Mouse (Mus musculus) heart, embryonic 14.5 days (tissue): Measurements from ENCODE around the gene Fcor. TPM values are rescaled to one million over a fixed set of nuclear protein-coding genes. Genes with fewer than 3 reads are reported as not detected.

Experiments
- ATAC-seq: fragments of 200-750 bp; cut with Nextera tagmentation; 2 replicates; pipeline ENCODE4 v1.8.0; 2017; ENCODE audit warnings: low read depth, moderate TSS enrichment; ENCODE audit not compliant: insufficient number of reproducible peaks, insufficient read depth, low FRiP score
- H3K27ac ChIP-seq, 2 experiments: fragments of 200-500 bp in 1 of 2; fragments of 300-500 bp in 1 of 2; sonication (generic) in 1 of 2; replicated peaks in 1 of 2; 2 replicates each; pipeline ENCODE4 v1.5.1; 2012 to 2014; ENCODE audit warnings: low read depth in 2 of 2, low read length in 2 of 2, control low read depth in 1 of 2, mild to moderate bottlenecking in 1 of 2, mixed read lengths in 1 of 2; ENCODE audit not compliant: control insufficient read depth in 1 of 2, insufficient read depth in 1 of 2
- H3K27me3 ChIP-seq: fragments of 300-500 bp; sonication (generic); 2 replicates; pipeline ENCODE4 v1.6.1; 2014; ENCODE audit warnings: mild to moderate bottlenecking, low read length, control low read depth; ENCODE audit not compliant: control insufficient read depth, insufficient read depth
- H3K36me3 ChIP-seq: fragments of 300-500 bp; sonication (generic); 2 replicates; pipeline ENCODE4 v1.6.1; 2014; ENCODE audit warnings: mild to moderate bottlenecking, control low read depth, low read length, mixed read lengths; ENCODE audit not compliant: control insufficient read depth, insufficient read depth
- H3K4me1 ChIP-seq, 2 experiments: fragments of 200-500 bp in 1 of 2; fragments of 300-500 bp in 1 of 2; sonication (generic) in 1 of 2; 2 replicates each; pipeline ENCODE4 v1.6.1; 2012 to 2014; ENCODE audit warnings: low read length in 2 of 2, control low read depth in 1 of 2, mixed read lengths in 1 of 2; ENCODE audit not compliant: control insufficient read depth in 2 of 2, insufficient read depth in 2 of 2
- H3K4me2 ChIP-seq: fragments of 300-500 bp; sonication (generic); 2 replicates; pipeline ENCODE4 v1.6.1; 2014; ENCODE audit warnings: mild to moderate bottlenecking, low read length
- H3K4me3 ChIP-seq, 2 experiments: fragments of 200-500 bp in 1 of 2; fragments of 300-500 bp in 1 of 2; sonication (generic) in 1 of 2; 2 replicates each; pipeline ENCODE4 v1.5.1; 2012 to 2014; ENCODE audit warnings: low read length in 2 of 2, mild to moderate bottlenecking in 2 of 2, control low read depth in 1 of 2, low read depth in 1 of 2, moderate library complexity in 1 of 2; ENCODE audit not compliant: control insufficient read depth in 1 of 2, insufficient read depth in 1 of 2
- H3K9ac ChIP-seq: fragments of 300-500 bp; sonication (generic); 2 replicates; pipeline ENCODE4 v1.6.1; 2014; ENCODE audit warnings: mild to moderate bottlenecking, low read length
- H3K9me3 ChIP-seq: fragments of 300-500 bp; sonication (generic); 2 replicates; pipeline ENCODE4 v1.6.1; 2016; ENCODE audit warnings: low read length, control low read depth; ENCODE audit not compliant: control insufficient read depth
- WGBS: fragments of 180-500 bp; shearing (Covaris S2); extraction: QIAGEN DNeasy Blood & Tissue Kit; methylation state at CpG from one replicate; pipeline ENCODE4 v1.1.7; 2014; 5-methylcytosine and 5-hydroxymethylcytosine counted together
- polyA plus RNA-seq: library from polyadenylated mRNA; unstranded; fragments of >200 nt; fragmentation: Nextera tagmentation; extraction: Ambion mirVana; gene quantifications from 2 replicates; pipeline ENCODE4 v1.2.1, GENCODE M21; 2014

The Fcor gene
- polyA plus RNA-seq, 1 experiment from 2014 or later = 10.0 TPM

GRCm38 (mm10) chr8:3707611-3708010 lies 35.4 kb upstream of the Fcor start:
- Histone ChIP-seq H3K27me3 (no peaks in the 10 kb centered on the region), H3K9ac (no peak overlapping the region), H3K36me3 (no peaks in the 10 kb centered on the region), H3K4me2 (no peak overlapping the region), H3K27ac (no peak overlapping the region), H3K4me3 (no peak overlapping the region), H3K4me1 (no peaks in the 10 kb centered on the region; a peak in 1 of 4 replicates), H3K9me3 (no peaks in the 10 kb centered on the region)
- 58% methylated on average over 7 of the region's 7 CpGs for WGBS
- no peak for ATAC-seq

GRCm38 (mm10) chr8:3705711-3706110 lies 33.5 kb upstream of the Fcor start:
- no peak overlapping the region for H3K9ac ChIP-seq
- no peaks in the 10 kb centered on the region for H3K27me3 ChIP-seq
- no peak overlapping the region for H3K4me2 ChIP-seq
- no peak overlapping the region for H3K27ac ChIP-seq
- no peaks in the 10 kb centered on the region for H3K9me3 ChIP-seq
- WGBS = 48% methylated on average over 4 of the region's 4 CpGs
- no peaks in the 10 kb centered on the region; a peak in 1 of 4 replicates for H3K4me1 ChIP-seq
- H3K4me3 ChIP-seq = no peak overlapping the region
- no peak for ATAC-seq
- H3K36me3 ChIP-seq = no peaks in the 10 kb centered on the region

GRCm38 (mm10) chr8:3701491-3701890 lies 29.3 kb upstream of the Fcor start:
- H3K27me3 ChIP-seq = no peaks in the 10 kb centered on the region
- H3K9ac ChIP-seq = no peak overlapping the region
- no peak for ATAC-seq
- no peak overlapping the region for H3K27ac ChIP-seq
- H3K4me1 ChIP-seq = no peaks in the 10 kb centered on the region
- H3K4me2 ChIP-seq = no peak overlapping the region
- no peaks in the 10 kb centered on the region for H3K9me3 ChIP-seq
- no peak overlapping the region for H3K4me3 ChIP-seq
- WGBS = 97% methylated on average over 1 of the region's 1 CpGs
- H3K36me3 ChIP-seq = no peaks in the 10 kb centered on the region

GRCm38 (mm10) chr8:3694121-3694520 lies 22.0 kb upstream of the Fcor start, which contains the start of gene Fcer2a:
Gene Fcer2a (minus strand): TSS chr8:3694175.
- ATAC-seq = no peak
- Histone ChIP-seq H3K36me3 (no peaks in the 10 kb centered on the region), H3K9ac (no peak within 1 kb of the TSS), H3K4me1 (no peaks in the 10 kb centered on the region), H3K9me3 (no peaks in the 10 kb centered on the region), H3K4me3 (no peak within 1 kb of the TSS), H3K4me2 (no peak within 1 kb of the TSS), H3K27me3 (no peaks in the 10 kb centered on the region), H3K27ac (no peak within 1 kb of the TSS)
- 68% methylated on average over 3 of the region's 3 CpGs for WGBS

- no peak for ATAC-seq
- H3K9me3 ChIP-seq = no peaks in the 10 kb centered on the region
- H3K27me3 ChIP-seq = no peaks in the 10 kb centered on the region
- H3K4me3 ChIP-seq = no peak overlapping the region
- no peaks in the 10 kb centered on the region for H3K36me3 ChIP-seq
- H3K27ac ChIP-seq = no peak overlapping the region
- H3K9ac ChIP-seq = no peak overlapping the region
- no peaks in the 10 kb centered on the region for H3K4me1 ChIP-seq
- H3K4me2 ChIP-seq = no peak overlapping the region
- 61% methylated on average over 3 of the region's 3 CpGs for WGBS
These were observed 18.6 kb upstream of the Fcor start for GRCm38 (mm10) chr8:3690774-3691173.

- 71% methylated on average over 6 of the region's 6 CpGs for WGBS
- Histone ChIP-seq H3K9ac (no peak overlapping the region), H3K4me1 (no peaks in the 10 kb centered on the region), H3K9me3 (no peaks in the 10 kb centered on the region), H3K4me2 (no peak overlapping the region), H3K27me3 (no peaks in the 10 kb centered on the region), H3K27ac (no peak overlapping the region), H3K4me3 (no peak overlapping the region), H3K36me3 (no peaks in the 10 kb centered on the region)
- ATAC-seq = no peak
These were observed 15.4 kb upstream of the Fcor start for GRCm38 (mm10) chr8:3687537-3687936.

- H3K4me2 ChIP-seq = no peak overlapping the region
- no peaks in the 10 kb centered on the region for H3K27me3 ChIP-seq
- 59% methylated on average over 5 of the region's 5 CpGs for WGBS
- no peak overlapping the region for H3K9ac ChIP-seq
- H3K4me1 ChIP-seq = no peaks in the 10 kb centered on the region
- H3K4me3 ChIP-seq = no peak overlapping the region
- H3K9me3 ChIP-seq = no peaks in the 10 kb centered on the region
- no peak for ATAC-seq
- H3K27ac ChIP-seq = no peak overlapping the region
- peaks cover 14% of the 10 kb centered on the region for H3K36me3 ChIP-seq
These were observed 13.3 kb upstream of the Fcor start for GRCm38 (mm10) chr8:3685422-3685821.

GRCm38 (mm10) chr8:3684530-3684929 lies 12.4 kb upstream of the Fcor start:
- no peaks in the 10 kb centered on the region for H3K27me3 ChIP-seq
- H3K4me2 ChIP-seq = no peak overlapping the region
- no peak overlapping the region for H3K4me3 ChIP-seq
- no peaks in the 10 kb centered on the region for H3K9me3 ChIP-seq
- no peak for ATAC-seq
- no peak overlapping the region for H3K9ac ChIP-seq
- no peaks in the 10 kb centered on the region for H3K4me1 ChIP-seq
- peaks cover 23% of the 10 kb centered on the region for H3K36me3 ChIP-seq
- no peak overlapping the region for H3K27ac ChIP-seq
